Mouse (Mus musculus): ENCODE results near the gene Grin3b. TPM values are rescaled to one million over a fixed set of nuclear protein-coding genes. Genes with fewer than 3 reads are reported as not detected.
A peak's percentile ranks its signal among the peaks of the same experiment; 100 is the strongest.

Gene Grin3b
- total and polyA plus RNA-seq, 2 experiments from 2014 or later = 0.14 to 0.18 TPM

GRCm38 (mm10) chr10:79930826-79931186 lies 39.7 kb upstream of the Grin3b start:
- H3K9ac ChIP-seq = no peak overlapping the region
- WGBS = 87% methylated on average over 16 of the region's 16 CpGs
- H3K4me2 ChIP-seq (ENCODE audit: low read depth) = no peak overlapping the region
- H3K36me3 ChIP-seq (ENCODE audit: insufficient read depth) = peaks cover 13% of the 10 kb centered on the region; the same call in 1 of the 2 replicates
- TF ChIP-seq CTCF (IDR thresholded peaks at IDR 0.05; ENCODE audit: low read depth) = no peak
- no peak overlapping the region for H3K27ac ChIP-seq (ENCODE audit: low read depth, low read length)
- H3K4me3 ChIP-seq (ENCODE audit: low read depth, low read length) = no peak overlapping the region
- no peak for ATAC-seq
- H3K4me1 ChIP-seq (ENCODE audit: insufficient read depth) = peaks cover 8% of the 10 kb centered on the region; the same call in 1 of the 2 replicates
- H3K27me3 ChIP-seq (ENCODE audit: insufficient read depth, low read length) = no peaks in the 10 kb centered on the region
- H3K9me3 ChIP-seq (ENCODE audit: low read length) = no peaks in the 10 kb centered on the region
- no peak for DNase-seq

- Histone ChIP-seq H3K9me3 (ENCODE audit: low read length) (no peaks in the 10 kb centered on the region), H3K27me3 (ENCODE audit: insufficient read depth, low read length) (no peaks in the 10 kb centered on the region), H3K4me2 (ENCODE audit: low read depth) (no peak overlapping the region), H3K4me1 (ENCODE audit: insufficient read depth) (peaks cover 8% of the 10 kb centered on the region; the same call in 1 of the 2 replicates), H3K36me3 (ENCODE audit: insufficient read depth) (peaks cover 13% of the 10 kb centered on the region; the same call in 1 of the 2 replicates), H3K27ac (ENCODE audit: low read depth, low read length) (no peak overlapping the region), H3K9ac (no peak overlapping the region), H3K4me3 (ENCODE audit: low read depth, low read length) (no peak overlapping the region)
- TF ChIP-seq CTCF (IDR thresholded peaks at IDR 0.05; ENCODE audit: low read depth) = no peak
- no peak for DNase-seq
- 77% methylated on average over 9 of the region's 9 CpGs for WGBS
- no peak for ATAC-seq
These were observed 38.7 kb upstream of the Grin3b start for GRCm38 (mm10) chr10:79931797-79932196.

GRCm38 (mm10) chr10:79932736-79933135 lies 37.8 kb upstream of the Grin3b start:
- no peak for DNase-seq

GRCm38 (mm10) chr10:79933145-79933679 lies 37.3 kb upstream of the Grin3b start:
- WGBS = 65% methylated on average over 9 of the region's 9 CpGs
- Histone ChIP-seq H3K4me1 (ENCODE audit: insufficient read depth) (peaks cover 8% of the 10 kb centered on the region; the same call in 1 of the 2 replicates), H3K9me3 (ENCODE audit: low read length) (no peaks in the 10 kb centered on the region), H3K4me2 (ENCODE audit: low read depth) (no peak overlapping the region), H3K4me3 (ENCODE audit: low read depth, low read length) (no peak overlapping the region), H3K9ac (no peak overlapping the region), H3K27ac (ENCODE audit: low read depth, low read length) (no peak overlapping the region), H3K36me3 (ENCODE audit: insufficient read depth) (peaks cover 13% of the 10 kb centered on the region; the same call in 1 of the 2 replicates), H3K27me3 (ENCODE audit: insufficient read depth, low read length) (no peaks in the 10 kb centered on the region)
- no peak for TF ChIP-seq CTCF (IDR thresholded peaks at IDR 0.05; ENCODE audit: low read depth)
- no peak for DNase-seq
- no peak for ATAC-seq

More at GRCm38 (mm10) chr10:79932736-79933135, 37.8 kb upstream of the Grin3b start:
- Histone ChIP-seq H3K4me2 (ENCODE audit: low read depth) (no peak overlapping the region), H3K27me3 (ENCODE audit: insufficient read depth, low read length) (no peaks in the 10 kb centered on the region), H3K9me3 (ENCODE audit: low read length) (no peaks in the 10 kb centered on the region), H3K4me3 (ENCODE audit: low read depth, low read length) (no peak overlapping the region), H3K27ac (ENCODE audit: low read depth, low read length) (0 out of 2 replicates have a peak overlapping the region, but pooled peaks have one; percentile 21), H3K4me1 (ENCODE audit: insufficient read depth) (peaks cover 8% of the 10 kb centered on the region; the same call in 1 of the 2 replicates), H3K9ac (no peak overlapping the region), H3K36me3 (ENCODE audit: insufficient read depth) (peaks cover 13% of the 10 kb centered on the region; the same call in 1 of the 2 replicates)
- 36% methylated on average over 8 of the region's 8 CpGs for WGBS
- ATAC-seq = no peak
- no peak for TF ChIP-seq CTCF (IDR thresholded peaks at IDR 0.05; ENCODE audit: low read depth)

- peaks cover 13% of the 10 kb centered on the region; the same call in 1 of the 2 replicates for H3K36me3 ChIP-seq (ENCODE audit: insufficient read depth)
- no peak overlapping the region for H3K4me2 ChIP-seq (ENCODE audit: low read depth)
- peaks cover 6% of the 10 kb centered on the region; the same call in 1 of the 2 replicates for H3K4me1 ChIP-seq (ENCODE audit: insufficient read depth)
- H3K4me3 ChIP-seq (ENCODE audit: low read depth, low read length) = no peak overlapping the region
- ATAC-seq (no peak), DNase-seq (no peak)
- 41% methylated on average over 6 of the region's 6 CpGs for WGBS
- no peak overlapping the region for H3K27ac ChIP-seq (ENCODE audit: low read depth, low read length)
- no peaks in the 10 kb centered on the region for H3K27me3 ChIP-seq (ENCODE audit: insufficient read depth, low read length)
- H3K9me3 ChIP-seq (ENCODE audit: low read length) = no peaks in the 10 kb centered on the region
- no peak for TF ChIP-seq CTCF (IDR thresholded peaks at IDR 0.05; ENCODE audit: low read depth)
- H3K9ac ChIP-seq = no peak overlapping the region
These were observed 36.7 kb upstream of the Grin3b start for GRCm38 (mm10) chr10:79933861-79934260.

GRCm38 (mm10) chr10:79934272-79934721 lies 36.2 kb upstream of the Grin3b start:
- DNase-seq (peak; percentile 60), ATAC-seq (peak; percentile 75)
- H3K4me1 ChIP-seq (ENCODE audit: insufficient read depth) = 0 out of 2 replicates have a peak, but pooled peaks cover 4% of the 10 kb centered on the region
- 42% methylated on average over 13 of the region's 13 CpGs for WGBS
- no peaks in the 10 kb centered on the region for H3K9me3 ChIP-seq (ENCODE audit: low read length)
- no peak overlapping the region for H3K9ac ChIP-seq
- H3K4me3 ChIP-seq (ENCODE audit: low read depth, low read length) = no peak overlapping the region
- 0 out of 2 replicates have a peak overlapping the region, but pooled peaks have one; percentile 15 for H3K27ac ChIP-seq (ENCODE audit: low read depth, low read length)
- no peak overlapping the region for H3K4me2 ChIP-seq (ENCODE audit: low read depth)
- H3K27me3 ChIP-seq (ENCODE audit: insufficient read depth, low read length) = no peaks in the 10 kb centered on the region
- TF ChIP-seq CTCF (IDR thresholded peaks at IDR 0.05; ENCODE audit: low read depth) = no peak
- peaks cover 13% of the 10 kb centered on the region; the same call in 1 of the 2 replicates for H3K36me3 ChIP-seq (ENCODE audit: insufficient read depth)

- no peak for TF ChIP-seq CTCF (IDR thresholded peaks at IDR 0.05; ENCODE audit: low read depth)
- H3K36me3 ChIP-seq (ENCODE audit: insufficient read depth) = peaks cover 13% of the 10 kb centered on the region; the same call in 1 of the 2 replicates
- no peak for ATAC-seq
- H3K4me3 ChIP-seq (ENCODE audit: low read depth, low read length) = no peak overlapping the region
- no peak for DNase-seq
- no peaks in the 10 kb centered on the region for H3K4me1 ChIP-seq (ENCODE audit: insufficient read depth)
- 82% methylated on average over 16 of the region's 16 CpGs for WGBS
- H3K9ac ChIP-seq = no peak overlapping the region
- no peaks in the 10 kb centered on the region for H3K27me3 ChIP-seq (ENCODE audit: insufficient read depth, low read length)
- H3K27ac ChIP-seq (ENCODE audit: low read depth, low read length) = no peak overlapping the region
- no peaks in the 10 kb centered on the region for H3K9me3 ChIP-seq (ENCODE audit: low read length)
- no peak overlapping the region for H3K4me2 ChIP-seq (ENCODE audit: low read depth)
These were observed 35.5 kb upstream of the Grin3b start for GRCm38 (mm10) chr10:79934794-79935569.

Measured in forebrain, postnatal 0 days (tissue).